Mouse (Mus musculus): ENCODE results near the gene Glt8d2.

DNA sequence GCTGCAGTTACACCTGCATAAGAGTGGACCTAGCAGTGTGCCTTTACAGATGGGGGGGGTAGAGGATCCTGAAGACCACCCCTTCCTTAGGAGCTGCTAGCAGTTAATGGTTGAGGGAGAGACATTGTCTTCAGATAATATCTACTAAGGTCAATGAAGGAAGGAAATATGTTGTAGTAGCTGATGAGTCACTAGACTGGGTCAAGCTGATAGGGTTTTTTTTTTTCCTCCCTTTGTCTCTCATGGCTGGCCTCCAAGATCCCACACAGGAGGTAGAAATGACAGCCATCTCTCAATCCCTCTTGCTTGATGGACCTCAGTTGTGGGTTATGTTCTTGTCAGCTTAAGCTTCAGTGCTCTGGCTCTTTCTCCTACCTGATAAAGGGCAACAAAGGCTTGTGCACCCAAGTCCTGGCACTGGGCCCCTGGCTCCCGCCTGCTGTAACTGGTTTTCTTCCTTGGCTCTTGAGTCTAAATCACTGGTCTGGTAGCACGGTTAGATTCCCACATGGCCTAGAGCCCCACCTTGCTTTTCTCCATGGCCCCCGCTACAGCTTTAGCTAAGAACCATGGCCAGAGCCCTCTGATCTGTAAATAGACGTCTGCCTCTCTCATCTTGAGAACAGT lies 6.1 kb upstream of the Glt8d2 start:
- TF ChIP-seq CTCF (IDR thresholded peaks at IDR 0.05; ENCODE audit: low read depth, low read length): no peak
- no peak for TF ChIP-seq POLR2A (IDR thresholded peaks at IDR 0.05; ENCODE audit: insufficient read depth, low read length)
